Mouse (Mus musculus): ENCODE results near the gene Rfng.
"Not testable (repeated sequence)": the region's sequence is repeated elsewhere in the genome, so short reads cannot be mapped to it uniquely, and the experiment has no call there.

Gene Rfng

DNA sequence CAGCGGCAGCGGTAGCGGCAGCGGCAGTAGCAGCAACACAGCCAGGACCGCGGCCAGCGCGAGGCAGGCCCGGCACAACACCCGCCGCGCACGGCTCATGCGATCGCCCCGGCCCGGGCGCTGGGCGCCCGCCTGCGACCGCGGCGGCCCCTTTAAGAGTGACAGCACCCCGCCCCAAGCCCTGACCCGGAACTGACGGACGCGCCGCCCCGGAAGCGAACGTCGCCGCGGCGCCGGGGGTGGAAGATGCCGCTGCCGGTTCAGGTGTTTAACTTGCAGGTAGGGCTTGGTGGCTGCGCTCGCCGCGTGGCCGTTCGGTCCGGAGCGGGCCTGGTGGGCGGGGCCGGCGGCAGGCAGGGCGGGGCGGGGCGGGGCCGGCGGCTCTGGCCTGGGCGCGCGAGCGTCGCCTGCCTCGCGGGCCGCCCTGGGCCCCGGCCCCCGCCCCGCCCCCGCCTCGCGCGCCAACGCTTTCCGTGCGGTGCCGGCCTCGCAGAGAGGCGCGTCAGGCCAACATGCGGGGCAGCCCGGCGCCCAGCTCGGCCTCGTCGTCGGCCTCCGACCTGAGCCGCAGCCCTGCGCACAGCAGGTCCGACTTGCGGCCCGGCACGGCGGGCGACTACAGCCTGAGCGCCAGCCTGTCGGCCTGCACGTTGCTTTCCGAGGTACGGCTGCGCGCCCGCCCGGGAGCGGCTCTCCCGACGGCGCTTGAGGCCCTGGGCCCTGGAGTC, at the start of gene Rfng, which contains the start of gene Gps1:
Gene Rfng (minus strand): TSS at position 144 of the 728 bp plus-strand sequence.
Gene Gps1 (plus strand): TSS at position 209 of the 728 bp plus-strand sequence.
- ATAC-seq (ENCODE audit: low TSS enrichment) = peak; percentile 81

GRCm38 (mm10) chr11:120832962-120833361, 49.0 kb upstream of the Rfng start:
- ATAC-seq (ENCODE audit: low TSS enrichment) = not testable (repeated sequence)

DNA sequence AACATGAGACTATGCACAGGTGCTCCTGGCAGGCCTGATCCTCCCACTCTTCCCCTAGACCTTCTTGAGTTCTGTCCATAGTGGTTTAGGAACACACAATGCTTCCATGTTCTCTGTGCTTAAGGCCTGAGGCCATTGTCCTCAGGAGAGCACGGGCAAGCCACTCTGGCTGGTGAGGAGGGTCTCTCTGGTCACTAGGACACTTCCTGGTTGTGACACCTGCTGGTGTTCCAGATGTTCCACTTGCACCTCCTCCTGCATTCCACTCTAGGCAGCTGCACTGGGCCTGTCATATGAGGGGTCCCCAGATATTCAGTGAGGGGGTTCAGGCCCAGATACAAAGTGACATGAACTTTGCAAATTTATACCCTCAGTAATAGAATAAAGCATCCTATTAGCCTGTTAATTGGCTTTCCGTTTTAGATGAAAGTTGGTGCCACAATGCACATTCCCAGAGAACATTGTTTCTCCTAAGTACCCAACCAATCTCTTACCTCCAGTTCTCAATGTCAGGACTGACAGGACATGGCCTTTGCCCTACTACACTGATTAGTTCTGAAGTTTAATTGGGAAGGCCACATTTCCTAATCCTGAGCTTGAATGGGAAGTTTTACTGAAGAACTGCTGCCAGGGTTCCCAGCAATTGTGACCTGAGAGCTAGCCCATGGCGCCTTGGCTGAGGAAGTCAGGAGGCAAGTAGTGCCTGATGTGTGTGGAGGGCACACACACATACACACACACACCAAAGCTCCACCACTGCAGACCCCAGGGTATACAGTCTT, 47.8 kb upstream of the Rfng start:
- ATAC-seq (ENCODE audit: low TSS enrichment) = no peak

DNA sequence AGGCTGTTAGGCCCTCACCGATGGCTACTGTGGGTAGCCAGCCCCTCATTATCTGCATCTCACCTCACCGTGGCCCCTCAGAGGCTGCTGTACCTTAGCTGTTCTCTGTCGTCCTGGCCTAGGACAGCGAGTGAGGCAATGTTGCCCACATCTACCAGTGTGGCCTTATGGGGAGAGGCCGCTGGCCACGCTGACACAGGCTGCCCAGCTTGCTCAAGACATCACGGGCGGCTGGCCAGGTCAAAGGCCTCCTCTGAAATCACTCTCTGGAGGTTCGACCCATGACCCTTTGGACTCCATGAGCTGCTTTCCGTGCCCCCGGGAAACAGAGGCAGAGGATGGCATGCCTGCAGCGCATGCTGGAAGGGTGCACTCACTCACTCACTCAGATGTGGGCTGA, 46.7 kb upstream of the Rfng start:
- no peak for ATAC-seq (ENCODE audit: low TSS enrichment)

GRCm38 (mm10) chr11:120829757-120830532, 45.9 kb upstream of the Rfng start:
- no peak for ATAC-seq (ENCODE audit: low TSS enrichment)

GRCm38 (mm10) chr11:120828416-120828815, 44.4 kb upstream of the Rfng start:
- no peak for ATAC-seq (ENCODE audit: low TSS enrichment)

DNA sequence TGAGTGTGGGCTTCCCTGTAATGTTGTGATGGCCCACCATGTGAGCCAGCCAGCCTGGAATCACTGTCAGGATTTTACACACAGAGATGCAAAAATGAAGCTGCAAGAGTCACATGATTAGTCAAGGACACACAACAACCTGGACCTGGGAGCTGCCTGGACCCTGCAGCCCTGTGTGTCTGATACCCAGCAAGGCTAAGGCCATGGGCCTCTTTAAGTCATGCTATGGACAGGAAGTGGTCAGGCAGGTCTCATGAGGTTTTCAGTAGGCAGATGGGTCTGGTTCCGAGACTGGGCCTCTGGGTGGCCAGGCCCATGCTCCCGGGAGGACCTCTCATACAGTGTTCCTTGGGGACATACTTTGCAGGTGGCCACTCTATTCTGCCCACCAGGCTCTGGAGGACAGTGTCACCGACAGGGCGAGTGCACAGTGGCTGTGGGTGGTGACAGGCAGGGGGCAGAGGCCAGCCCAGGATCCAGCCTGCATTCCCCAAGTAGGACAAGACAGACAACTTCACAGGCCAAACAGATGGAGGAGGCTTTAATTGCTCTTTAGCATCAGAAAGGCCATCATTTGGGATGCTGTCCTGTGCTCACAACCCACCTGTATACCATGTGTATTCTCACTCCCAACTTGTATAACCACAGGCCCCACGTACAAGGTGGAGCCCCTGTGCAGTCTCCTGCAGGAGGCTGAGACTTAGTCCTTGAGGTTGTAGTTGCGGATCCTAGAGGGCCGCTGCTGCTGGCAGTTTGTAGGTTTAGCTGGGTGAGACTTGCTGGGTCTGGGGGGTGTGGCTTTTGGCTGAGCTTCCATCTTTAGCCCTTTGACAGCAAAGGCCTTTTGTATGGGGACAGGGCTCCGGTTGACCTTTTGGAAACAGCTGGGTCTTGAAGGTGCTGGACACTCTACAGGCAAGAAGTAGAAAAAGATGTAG, 42.3 kb upstream of the Rfng start:
- ATAC-seq (ENCODE audit: low TSS enrichment) = no peak

DNA sequence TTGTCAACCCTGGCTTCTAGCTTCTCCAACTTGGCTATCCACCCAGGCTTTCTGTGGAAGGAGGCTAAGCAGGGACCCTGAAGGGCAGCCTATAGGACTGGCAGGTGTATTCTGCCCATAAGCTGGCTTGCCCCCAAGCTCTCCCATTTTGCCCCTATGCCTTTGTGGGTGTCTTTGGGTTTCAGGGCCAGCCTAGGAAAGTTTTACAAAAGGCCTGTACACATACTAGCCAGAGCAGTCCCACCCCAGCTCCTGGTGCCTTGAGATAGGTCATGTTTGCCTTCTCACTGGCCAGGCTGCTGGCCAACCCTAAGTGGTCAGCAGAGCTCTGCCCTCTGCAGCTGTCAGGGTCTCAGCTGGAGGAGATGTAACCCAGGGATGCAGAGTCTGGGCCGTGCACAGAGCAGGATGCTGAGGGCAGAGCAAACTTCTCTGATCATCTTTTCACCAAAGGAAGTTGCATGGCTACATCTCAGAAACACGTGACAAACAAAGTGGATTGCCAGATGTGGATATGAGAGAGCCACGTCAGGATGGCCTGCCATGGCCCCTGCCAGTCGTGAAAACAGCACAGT, 41.4 kb upstream of the Rfng start:
- ATAC-seq (ENCODE audit: low TSS enrichment) = no peak

DNA sequence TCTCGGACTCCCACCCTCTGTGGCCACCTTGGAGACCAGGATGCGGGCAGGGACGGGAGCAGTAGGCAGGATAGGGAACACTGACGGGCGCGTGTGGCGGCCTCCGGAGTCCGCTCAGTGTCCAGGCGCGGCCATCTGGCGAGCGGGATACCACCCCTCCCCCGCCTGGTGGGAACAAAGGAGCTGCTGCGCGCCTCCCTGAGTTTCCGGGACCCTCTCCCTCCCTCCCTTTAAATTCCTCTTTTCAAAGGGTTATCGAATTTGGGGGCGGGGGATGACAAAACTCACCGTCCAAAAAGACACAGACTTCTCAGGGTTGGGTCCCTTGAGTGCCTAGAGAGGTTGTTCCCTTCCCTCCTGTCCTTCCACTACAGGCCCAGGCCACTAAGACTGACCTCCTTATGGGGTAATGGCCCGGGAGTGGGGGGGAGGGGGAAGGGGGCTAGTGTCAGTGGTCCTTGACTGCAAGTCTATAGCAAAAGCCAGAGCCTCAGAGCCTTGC, 40.8 kb upstream of the Rfng start:
- ATAC-seq (ENCODE audit: low TSS enrichment) = no peak; the same call in 1 of the 2 replicates

DNA sequence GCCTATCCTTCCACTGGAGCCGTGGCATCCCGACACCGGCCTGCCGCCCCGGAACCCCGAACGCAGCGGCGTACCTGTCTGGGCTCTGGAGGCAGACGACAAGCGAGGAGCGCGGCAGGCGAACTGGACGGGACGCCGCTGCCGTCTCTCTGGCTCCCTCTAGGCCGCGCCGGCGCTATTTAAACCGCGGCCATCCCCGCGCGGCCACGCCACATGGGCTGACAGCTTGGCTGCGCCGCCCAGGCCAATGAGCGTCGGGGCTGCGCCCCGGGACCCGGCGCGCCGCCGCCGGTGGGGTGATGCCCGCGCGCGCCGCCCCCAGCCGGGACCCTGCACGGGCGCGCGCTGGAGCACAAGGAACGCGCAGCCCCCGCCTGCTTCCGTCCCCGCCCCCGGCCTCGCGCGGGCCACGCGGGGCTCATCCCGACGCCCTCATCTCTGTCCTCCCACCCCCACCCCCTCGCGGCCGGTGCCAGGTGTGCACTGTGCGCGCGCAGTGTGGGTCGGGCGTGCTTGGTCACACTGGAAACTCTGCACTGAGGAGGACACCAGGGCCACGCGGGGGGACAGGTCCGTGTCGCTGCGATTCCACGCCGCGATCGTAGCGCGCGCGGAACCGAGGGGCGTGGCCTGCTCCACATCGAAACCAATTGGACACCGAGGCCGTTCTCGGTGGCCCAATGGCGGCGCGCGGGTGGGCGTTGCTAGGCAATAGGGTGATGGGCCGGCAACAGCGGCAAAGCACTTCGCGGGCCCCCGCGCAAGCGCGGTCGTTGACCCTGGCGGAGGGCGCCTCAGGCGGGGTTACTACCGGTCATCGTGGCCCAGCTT, 40.2 kb upstream of the Rfng start, which contains the start of gene Fasn:
Gene Fasn (minus strand): TSS at position 592 of the 831 bp plus-strand sequence.
- ATAC-seq (ENCODE audit: low TSS enrichment) = peak; percentile 79

GRCm38 (mm10) chr11:120823551-120823947, 39.5 kb upstream of the Rfng start:
- ATAC-seq (ENCODE audit: low TSS enrichment) = peak; percentile 35; the same call in 1 of the 2 replicates

DNA sequence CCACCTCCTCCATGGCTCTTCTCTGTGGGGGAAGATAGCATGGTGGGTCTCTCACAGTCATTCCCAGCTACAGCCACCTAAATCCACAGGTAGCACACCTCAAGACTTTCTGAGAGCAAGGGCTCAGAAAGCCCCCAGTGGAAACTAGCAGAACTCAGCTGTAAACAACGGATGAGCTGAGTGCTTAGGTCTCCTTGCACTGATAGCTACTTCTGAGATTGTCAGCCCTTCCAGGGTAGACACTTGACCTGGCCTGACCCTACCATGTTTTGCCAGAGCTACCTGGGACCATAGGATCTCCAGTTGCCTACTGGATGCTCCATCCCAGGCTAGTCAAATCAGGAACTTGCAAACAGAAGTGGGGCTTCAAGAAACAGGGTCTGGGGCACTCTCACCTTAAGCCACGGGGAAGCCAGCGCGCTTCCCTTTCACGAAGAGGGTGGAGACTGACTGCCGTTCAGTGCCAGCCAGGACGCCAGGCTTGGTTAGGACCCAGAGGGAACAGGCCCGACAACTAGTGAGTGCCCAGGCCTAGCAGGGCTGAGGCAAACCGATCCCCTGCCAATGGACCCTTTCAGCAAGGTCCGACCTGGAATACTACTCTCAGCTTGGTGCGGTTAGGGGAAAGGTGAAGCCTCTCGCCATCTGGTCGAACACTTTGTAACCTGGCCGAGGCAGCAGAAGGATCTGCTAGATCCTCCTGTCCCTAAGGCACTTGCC, 39.0 kb upstream of the Rfng start:
- ATAC-seq (ENCODE audit: low TSS enrichment) = no peak

GRCm38 (mm10) chr11:120822321-120822720, 38.3 kb upstream of the Rfng start:
- ATAC-seq (ENCODE audit: low TSS enrichment) = no peak

DNA sequence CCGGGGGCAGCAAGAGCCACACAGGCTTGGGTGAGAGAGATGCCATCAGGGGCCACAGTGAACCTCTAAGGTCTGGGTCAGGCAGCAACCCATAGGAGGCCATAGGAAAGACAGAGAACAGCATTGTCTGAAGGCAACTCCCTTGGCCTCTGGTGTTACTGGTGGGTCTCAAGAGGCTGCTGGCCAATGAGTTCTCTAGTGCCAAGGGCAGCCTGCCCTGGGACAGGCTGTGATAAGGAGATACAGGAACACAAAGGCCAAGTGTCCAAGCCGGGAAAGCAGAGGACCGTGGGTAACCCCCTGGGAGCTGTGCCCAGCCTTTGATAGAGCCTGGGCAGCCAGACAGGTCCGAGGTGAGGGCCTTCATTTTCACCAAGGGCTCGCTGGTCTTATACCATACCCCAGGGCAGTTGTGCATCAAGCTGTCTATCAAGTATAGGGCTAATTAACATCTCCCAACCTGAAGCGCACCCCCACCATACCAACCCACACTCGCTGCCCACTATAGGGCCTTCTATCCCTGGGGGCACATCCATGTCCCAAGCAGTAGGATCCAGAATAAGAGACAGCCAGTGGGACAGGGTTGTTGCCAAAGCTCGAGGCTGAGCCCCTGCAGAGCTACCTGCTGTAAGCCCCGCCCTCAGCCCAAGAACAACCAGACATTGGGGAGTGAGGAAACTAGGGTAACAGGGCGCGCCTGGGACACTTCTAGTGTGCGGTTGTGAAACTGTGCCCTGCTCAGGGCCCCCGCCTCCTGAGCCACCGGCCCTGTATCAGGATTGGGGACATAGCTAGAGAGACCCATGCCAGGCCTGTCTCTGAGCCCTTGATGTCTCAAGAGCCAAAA, 37.3 kb upstream of the Rfng start:
- ATAC-seq (ENCODE audit: low TSS enrichment) = no peak

- ATAC-seq (ENCODE audit: low TSS enrichment) = no peak
These were observed 36.5 kb upstream of the Rfng start for GRCm38 (mm10) chr11:120820546-120820945.

- no peak for ATAC-seq (ENCODE audit: low TSS enrichment)
These were observed 35.5 kb upstream of the Rfng start for GRCm38 (mm10) chr11:120819556-120819955.

DNA sequence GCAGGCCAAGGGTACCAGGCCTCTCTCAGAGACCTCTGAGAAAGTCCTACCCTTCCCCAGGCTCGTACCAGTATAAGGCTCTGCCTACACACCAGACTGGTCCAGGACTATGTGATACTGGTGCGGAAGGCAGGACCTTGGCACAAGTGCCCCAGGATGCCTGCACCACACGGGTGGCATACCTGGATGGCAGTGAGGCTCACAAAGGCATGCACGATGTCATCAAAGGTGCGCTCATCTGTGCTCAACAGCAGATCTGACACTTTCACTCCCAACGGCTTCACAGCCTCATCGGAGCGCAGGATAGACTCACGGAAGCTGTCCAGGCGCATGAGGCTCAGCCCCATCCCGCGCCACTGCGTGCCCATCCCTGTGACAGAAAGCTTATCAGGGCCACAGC, 34.2 kb upstream of the Rfng start:
- ATAC-seq (ENCODE audit: low TSS enrichment) = no peak

GRCm38 (mm10) chr11:120817358-120817757, 33.4 kb upstream of the Rfng start:
- no peak for ATAC-seq (ENCODE audit: low TSS enrichment)

All from frontal cortex, adult (tissue).